Mouse (Mus musculus): ENCODE measurements at regions not wholly inside any gene's neighbourhood (a gene's known extent, or its start where the extent isn't known, plus 50 kb on each side); places are given as distances from the start of the nearest gene placed in this dataset.

DNA sequence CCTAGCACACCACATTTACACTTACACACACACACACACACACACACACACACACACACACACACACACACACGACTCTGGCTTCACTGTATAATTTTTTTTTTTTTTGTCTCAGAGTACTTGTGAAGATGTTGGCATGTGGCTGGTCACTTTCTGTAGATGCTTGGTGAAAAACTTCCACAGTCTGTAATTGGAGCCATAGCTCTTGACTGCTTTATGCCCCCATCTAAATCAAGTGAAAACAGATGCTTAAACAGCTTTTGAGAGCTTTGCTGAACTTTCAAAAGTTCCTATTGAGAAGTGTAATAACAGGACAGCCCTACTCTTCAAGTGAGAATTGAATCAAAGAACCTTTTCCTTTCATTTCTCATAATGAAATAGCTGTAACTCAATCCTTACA lies 317.7 kb downstream of the Gm21750 start:
- DNase-seq: no peak

- DNase-seq: no peak
Observed at GRCm38 (mm10) chr14:73996229-73996628, 335.2 kb downstream of the Gm21750 start.

DNA sequence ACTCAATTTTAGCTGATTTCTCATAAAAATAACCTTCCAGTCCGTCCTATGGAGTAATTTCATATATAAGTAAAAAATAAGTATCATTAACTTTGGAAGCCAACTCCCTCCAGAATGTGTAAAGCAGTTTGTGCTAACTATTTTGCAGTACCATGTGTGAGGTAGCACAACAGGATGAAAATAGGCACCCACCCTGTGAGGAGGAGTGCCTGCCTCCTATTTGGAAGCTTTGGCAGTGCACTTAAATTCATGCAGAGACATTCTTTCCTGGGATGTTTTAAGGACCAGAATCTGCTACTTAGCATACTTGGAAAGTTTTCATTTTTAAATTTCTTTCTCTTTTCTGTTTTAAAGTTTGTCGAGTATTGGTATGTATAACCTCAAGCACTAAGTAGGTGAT lies 336.8 kb downstream of the Gm21750 start:
- no peak for DNase-seq

GRCm38 (mm10) chr14:73999409-73999909 lies 338.4 kb downstream of the Gm21750 start:
- DNase-seq: no peak

DNA sequence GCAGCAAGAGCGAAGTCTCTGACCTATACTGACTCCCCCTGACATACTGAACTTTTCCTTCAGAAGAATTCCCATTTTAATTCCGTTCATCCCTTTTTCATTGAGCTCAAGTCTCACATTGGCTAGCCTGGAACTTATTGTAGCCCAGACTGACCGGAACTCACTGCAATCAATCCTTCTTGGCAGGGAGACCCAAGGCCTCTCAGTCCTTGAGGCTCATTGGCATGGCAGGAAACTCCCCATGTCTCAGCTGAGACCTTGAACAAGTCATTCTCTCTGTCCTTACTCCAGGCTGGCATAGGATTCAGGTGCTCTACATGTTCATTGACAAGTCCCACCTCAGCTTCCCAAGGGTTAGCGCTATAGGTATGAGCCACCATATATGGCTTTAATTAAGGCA lies 345.9 kb downstream of the Gm21750 start:
- peak; percentile 13 for DNase-seq

DNA sequence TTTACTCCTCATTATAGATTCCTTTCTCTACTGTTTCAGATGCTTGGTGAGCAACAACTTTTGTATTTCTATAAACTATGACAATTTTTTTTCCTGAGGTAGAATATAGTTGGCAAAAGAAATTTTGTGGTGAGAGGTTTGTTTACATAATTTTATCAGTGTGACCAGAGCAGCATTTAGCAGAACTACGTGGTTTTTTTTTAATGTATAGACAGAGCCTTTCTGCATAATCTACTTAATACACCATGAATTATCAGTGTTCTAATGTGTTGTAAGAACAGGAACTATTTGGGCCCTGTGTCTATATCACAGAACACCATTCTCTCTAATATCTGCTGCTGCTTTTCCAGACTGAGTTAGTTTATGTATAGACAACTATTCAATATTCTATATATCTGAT lies 350.5 kb downstream of the Gm21750 start:
- no peak for DNase-seq

GRCm38 (mm10) chr14:74019421-74019820 lies 358.4 kb downstream of the Gm21750 start:
- no peak for DNase-seq

- DNase-seq: no peak
Observed at GRCm38 (mm10) chr14:74047009-74047694, 386.1 kb downstream of the Gm21750 start.

DNA sequence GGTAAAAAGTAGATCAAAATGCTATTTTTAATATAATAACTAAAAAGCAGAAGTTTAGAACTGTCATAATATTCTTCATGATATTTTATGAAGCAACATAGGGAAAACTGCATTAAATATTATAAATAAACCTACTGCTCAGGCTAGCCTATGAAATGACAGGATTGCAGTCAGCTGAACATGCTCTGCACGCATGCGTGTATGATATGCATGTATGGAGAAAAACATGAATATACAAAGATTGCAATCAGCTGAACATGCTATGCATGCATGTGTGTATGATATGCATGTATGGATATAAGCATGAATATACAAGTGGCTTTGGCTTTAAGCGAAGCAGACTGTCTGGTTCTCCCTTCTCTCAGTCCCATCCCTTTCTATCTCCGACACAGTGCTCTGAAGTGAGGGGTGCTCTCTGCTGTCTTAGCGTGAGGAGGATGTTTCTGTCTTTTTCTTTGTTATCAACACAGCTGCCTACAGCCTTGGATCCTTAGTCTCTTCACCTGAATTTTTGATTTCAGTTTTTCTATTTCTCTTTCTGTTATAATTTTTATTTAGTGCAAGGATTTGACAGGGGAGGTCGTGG lies 386.8 kb downstream of the Gm21750 start:
- DNase-seq: no peak

- DNase-seq: no peak
Observed at GRCm38 (mm10) chr14:74048386-74048785, 387.4 kb downstream of the Gm21750 start.

DNA sequence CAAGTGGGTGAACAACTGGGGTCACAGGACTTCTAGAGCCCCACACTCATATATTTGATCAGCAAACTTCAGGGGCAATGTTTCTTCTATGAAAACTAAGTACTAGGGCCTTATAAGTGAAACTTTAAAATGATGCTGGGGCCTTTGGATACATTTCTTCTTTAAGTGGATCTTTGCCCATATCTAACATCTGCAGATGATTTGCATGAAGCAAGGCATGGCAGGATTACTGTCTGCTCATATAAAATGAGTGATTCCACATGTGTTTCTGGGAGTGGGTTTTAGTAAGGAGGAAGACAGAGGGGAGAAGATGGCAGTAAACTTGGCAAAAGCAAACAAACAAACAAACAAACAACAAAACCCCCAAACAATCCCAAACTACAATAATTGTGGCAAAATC lies 405.0 kb downstream of the Gm21750 start:
- no peak for DNase-seq

- no peak for DNase-seq
Observed at GRCm38 (mm10) chr14:74093016-74093415, 432.0 kb downstream of the Gm21750 start.

DNA sequence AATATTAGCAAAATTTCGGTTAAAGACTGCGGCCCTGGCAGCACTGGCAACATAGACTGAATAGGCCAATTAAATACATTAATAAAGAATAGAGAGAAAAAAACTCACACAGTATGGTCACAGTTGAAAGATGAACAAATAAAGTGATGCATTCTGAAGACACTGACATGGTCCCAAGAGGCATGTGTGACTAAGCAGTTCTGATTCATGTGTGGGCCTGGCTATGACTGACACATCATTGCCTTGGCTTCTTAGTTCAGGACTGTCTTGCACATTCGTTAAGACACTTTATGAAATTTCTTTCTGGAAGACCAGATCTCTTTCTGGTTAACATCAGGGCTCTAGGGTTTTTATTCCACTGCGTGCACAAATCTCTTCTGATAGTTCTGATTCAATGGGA lies 438.7 kb downstream of the Gm21750 start:
- no peak for DNase-seq

GRCm38 (mm10) chr14:74112603-74113002 lies 451.6 kb downstream of the Gm21750 start:
- no peak for DNase-seq

DNA sequence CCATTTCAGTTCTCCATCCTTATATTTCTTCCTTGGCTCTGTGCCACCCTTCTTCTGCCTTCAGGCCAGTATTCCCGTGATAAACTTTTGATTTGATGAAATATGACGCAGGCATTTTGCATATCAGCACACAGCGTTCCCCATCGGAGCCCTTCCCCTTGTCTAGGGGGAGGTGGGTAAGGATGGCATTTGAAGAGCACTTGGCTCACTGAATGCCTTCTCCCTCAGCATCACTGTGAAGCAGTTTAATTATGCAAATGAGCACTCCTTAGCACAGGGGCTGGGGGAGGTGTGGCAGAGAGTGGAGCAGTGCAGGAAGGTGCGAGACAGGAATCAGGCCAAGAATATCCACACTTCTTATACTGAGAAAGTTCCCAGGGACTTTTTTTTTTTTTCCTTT lies 452.1 kb downstream of the Gm21750 start:
- no peak for DNase-seq

GRCm38 (mm10) chr14:74113556-74113955 lies 452.5 kb downstream of the Gm21750 start:
- no peak for DNase-seq

- no peak for DNase-seq
Observed at GRCm38 (mm10) chr14:74117686-74118085, 456.7 kb downstream of the Gm21750 start.

DNA sequence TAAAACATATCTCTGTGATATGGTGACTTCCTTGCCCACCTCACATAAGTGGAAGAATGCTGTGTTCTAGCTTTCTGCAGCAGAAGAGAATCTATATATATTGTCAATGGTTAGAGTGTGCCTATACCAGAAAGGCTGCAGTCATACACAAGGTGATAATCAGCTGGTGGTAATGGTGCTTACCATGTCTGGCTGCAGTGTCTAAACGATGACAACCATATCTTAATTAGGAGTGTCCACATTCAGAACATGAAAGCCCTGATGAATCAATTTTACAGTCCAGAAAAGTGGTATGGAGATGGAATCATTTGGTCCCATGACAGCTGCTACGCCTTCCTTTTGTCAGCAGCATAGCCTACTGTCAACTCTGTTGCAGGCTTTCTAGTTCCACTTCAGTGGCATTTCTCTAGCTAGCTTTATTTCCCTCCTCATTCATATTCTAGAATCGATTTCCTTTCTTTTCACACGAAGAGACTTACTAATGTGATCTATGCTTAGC lies 484.2 kb downstream of the Gm21750 start:
- DNase-seq: no peak

- no peak for DNase-seq
Observed at GRCm38 (mm10) chr14:74166221-74166620, 474.4 kb upstream of the Htr2a start.

- DNase-seq: no peak
Observed at GRCm38 (mm10) chr14:74169131-74169875, 471.3 kb upstream of the Htr2a start.

GRCm38 (mm10) chr14:74180066-74180465 lies 460.6 kb upstream of the Htr2a start:
- no peak for DNase-seq

- no peak for DNase-seq
Observed at GRCm38 (mm10) chr14:74182996-74183395, 457.6 kb upstream of the Htr2a start.

GRCm38 (mm10) chr14:74201710-74202109 lies 438.9 kb upstream of the Htr2a start:
- no peak for DNase-seq

Measured in adrenal gland, postnatal 10 days (tissue).